Mouse (Mus musculus): Measurements from ENCODE around the gene Dhtkd1. TPM values are rescaled to one million over a fixed set of nuclear protein-coding genes. Genes with fewer than 3 reads are reported as not detected.
A peak's percentile ranks its signal among the peaks of the same experiment; 100 is the strongest.

The Dhtkd1 gene
- polyA plus RNA-seq, 1 experiment: 7.2 TPM

DNA sequence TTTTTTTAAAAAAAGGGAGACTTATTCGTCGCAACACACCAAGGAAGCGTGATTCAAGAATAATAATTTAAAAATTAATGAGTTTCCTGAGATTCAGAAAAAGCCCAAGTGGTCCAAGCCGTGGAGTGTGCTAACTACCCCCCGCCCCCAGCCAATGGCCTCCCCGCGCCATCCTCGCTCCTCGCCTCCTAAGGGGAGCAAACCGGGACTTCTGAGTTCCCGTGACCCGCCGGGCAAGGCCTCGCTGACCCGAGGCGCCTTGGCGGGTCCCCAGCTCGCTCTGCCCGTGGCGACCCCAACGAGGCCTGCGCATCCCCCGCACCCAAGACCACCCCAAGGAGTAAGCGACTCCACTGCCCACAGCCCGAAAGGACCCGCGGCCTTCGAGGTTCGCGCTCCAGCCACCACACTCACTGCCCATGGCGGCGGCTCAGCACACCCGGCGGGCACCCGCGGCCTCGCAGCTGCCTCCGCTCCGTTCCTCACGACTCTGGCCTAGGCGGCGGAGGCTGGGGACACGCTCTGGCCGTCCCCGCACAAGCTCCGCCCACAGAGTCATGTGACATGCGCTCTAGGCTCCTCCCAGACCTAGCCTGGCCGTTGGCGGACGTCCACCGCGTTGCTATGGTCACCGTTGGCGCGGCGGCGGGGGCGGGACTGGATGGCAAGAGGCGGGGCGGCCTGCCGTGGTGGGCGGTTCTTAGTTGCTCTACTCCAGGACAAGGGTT is 47.6 kb downstream of the Dhtkd1 start, which contains the start of gene Sec61a2:
Sec61a2 (minus strand) TSS at position 590 of the 728 bp plus-strand sequence.
- TF ChIP-seq POLR2A (IDR thresholded peaks at IDR 0.05; ENCODE audit: borderline replicate concordance, insufficient read depth, low read length) (peak; percentile 91), CTCF (IDR thresholded peaks at IDR 0.05; ENCODE audit: borderline replicate concordance, insufficient read depth, low read depth, low read length) (no peak)
- under 1% methylated on average over 62 of the region's 62 CpGs for WGBS
- DNase-seq: peak; percentile 98 to 100
- peak within 1 kb of the TSS; percentile 76 for H3K4me3 ChIP-seq (replicated peaks; ENCODE audit: insufficient read depth, low read depth, low read length)
- H3K27ac ChIP-seq (ENCODE audit: insufficient read depth, low read length): peak within 1 kb of the TSS; percentile 27; the same call in 1 of the 2 replicates
- peaks cover 5% of the 10 kb centered on the region; the same call in 1 of the 2 replicates for H3K4me1 ChIP-seq (ENCODE audit: control insufficient read depth, insufficient read depth, low read length)
- no peaks in the 10 kb centered on the region for H3K27me3 ChIP-seq (ENCODE audit: control insufficient read depth, insufficient read depth, low read length)

DNA sequence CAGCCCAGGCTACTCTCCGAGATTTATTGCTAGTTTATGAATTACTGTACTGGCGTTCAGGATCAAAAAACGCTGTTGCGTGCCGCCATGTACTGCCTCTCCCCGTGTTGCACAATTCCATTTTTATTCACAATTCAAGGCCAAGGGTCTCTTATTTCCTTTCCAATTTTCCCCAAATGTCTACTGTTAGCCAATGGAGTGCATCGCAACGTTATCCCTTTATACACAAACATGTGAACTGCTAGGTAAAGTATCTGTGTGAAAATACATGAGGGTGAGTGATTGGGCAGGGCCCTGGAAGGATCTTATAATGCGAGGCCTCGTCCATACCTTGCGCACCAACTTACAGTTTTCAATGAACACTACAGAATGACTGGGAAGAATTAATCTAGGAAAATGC is 48.3 kb downstream of the Dhtkd1 start:
- DNase-seq: peak; percentile 21 to 25
- Histone ChIP-seq H3K27ac (ENCODE audit: insufficient read depth, low read length) (no peak overlapping the region), H3K4me3 (replicated peaks; ENCODE audit: insufficient read depth, low read depth, low read length) (peak overlapping the region; percentile 55), H3K27me3 (ENCODE audit: control insufficient read depth, insufficient read depth, low read length) (no peaks in the 10 kb centered on the region), H3K4me1 (ENCODE audit: control insufficient read depth, insufficient read depth, low read length) (peaks cover 5% of the 10 kb centered on the region; the same call in 1 of the 2 replicates)
- no peak for TF ChIP-seq CTCF (IDR thresholded peaks at IDR 0.05; ENCODE audit: borderline replicate concordance, insufficient read depth, low read depth, low read length)
- 31% methylated on average over 11 of the region's 11 CpGs for WGBS

DNA sequence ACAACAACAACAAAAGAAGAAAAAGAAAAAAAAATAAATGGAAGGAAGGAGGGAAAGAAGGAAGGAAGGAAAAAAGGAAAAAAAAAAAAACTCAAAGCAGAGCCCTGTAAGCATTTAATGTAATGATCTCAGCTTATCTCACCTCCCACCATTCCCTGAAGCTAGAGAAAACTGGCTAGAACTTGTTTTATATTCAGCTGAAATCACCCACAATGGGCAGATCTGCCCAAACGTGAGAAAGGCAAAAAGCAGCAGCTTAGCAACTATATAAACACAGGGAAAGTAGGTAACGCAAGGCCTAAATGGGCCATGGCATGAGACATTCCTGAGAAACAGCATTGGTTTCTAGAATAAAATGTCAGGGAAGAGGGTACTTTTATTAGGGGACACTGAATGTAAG is 53.2 kb downstream of the Dhtkd1 start:
- 67% methylated on average over 2 of the region's 2 CpGs for WGBS

DNA sequence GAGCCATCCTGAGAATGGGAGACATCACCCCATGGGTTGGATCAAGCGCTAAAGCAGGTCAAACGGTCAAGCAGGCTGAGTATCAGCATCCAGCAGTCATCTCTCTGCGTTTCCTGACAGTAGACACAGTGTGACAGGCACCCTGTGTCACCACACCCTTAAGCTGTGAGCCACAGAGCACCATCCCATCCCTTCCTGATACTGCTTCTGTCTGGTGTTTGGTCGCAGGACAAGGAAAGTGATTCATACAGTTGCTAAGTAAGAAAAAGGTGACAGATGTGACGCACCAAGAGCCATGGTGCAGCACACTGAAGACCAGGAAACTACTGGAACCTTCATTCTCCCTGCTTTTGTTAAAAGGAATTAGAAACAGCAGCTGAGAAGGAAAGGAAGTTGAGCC is 53.7 kb downstream of the Dhtkd1 start:
- 85% methylated on average over 5 of the region's 5 CpGs for WGBS
- no peak for DNase-seq
- Histone ChIP-seq H3K4me1 (ENCODE audit: control insufficient read depth, insufficient read depth, low read length) (peaks cover 8% of the 10 kb centered on the region; the same call in 1 of the 2 replicates), H3K27me3 (ENCODE audit: control insufficient read depth, insufficient read depth, low read length) (no peaks in the 10 kb centered on the region), H3K4me3 (replicated peaks; ENCODE audit: insufficient read depth, low read depth, low read length) (no peak overlapping the region), H3K27ac (ENCODE audit: insufficient read depth, low read length) (no peak overlapping the region)
- TF ChIP-seq CTCF (IDR thresholded peaks at IDR 0.05; ENCODE audit: borderline replicate concordance, insufficient read depth, low read depth, low read length) (no peak), POLR2A (IDR thresholded peaks at IDR 0.05; ENCODE audit: borderline replicate concordance, insufficient read depth, low read length) (no peak)

More for the DNA sequence above, 53.2 kb downstream of the Dhtkd1 start:
- H3K4me3 ChIP-seq (replicated peaks; ENCODE audit: insufficient read depth, low read depth, low read length): no peak overlapping the region
- no peak for DNase-seq
- H3K27me3 ChIP-seq (ENCODE audit: control insufficient read depth, insufficient read depth, low read length): no peaks in the 10 kb centered on the region
- peaks cover 8% of the 10 kb centered on the region; the same call in 1 of the 2 replicates for H3K4me1 ChIP-seq (ENCODE audit: control insufficient read depth, insufficient read depth, low read length)
- H3K27ac ChIP-seq (ENCODE audit: insufficient read depth, low read length): no peak overlapping the region
- no peak for TF ChIP-seq CTCF (IDR thresholded peaks at IDR 0.05; ENCODE audit: borderline replicate concordance, insufficient read depth, low read depth, low read length)
- no peak for TF ChIP-seq POLR2A (IDR thresholded peaks at IDR 0.05; ENCODE audit: borderline replicate concordance, insufficient read depth, low read length)

DNA sequence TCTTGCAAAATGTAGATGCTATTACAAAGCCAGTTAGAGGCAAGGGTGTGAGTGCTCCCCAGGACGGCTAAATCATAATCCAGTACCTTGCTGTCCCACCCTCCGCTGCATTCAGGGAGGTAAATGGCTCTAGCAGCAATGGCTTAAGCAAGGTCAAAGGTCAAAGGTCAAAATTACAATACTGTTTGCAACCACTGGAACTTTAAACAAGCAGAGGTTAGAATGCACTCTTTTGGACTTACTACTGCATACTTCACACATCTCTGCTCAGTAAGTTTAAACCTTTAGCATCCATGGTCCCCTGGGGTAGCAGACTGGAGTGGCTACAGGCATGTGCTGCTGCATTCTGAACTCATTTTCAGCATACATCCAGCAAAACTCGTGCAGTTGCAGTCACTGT is 65.1 kb downstream of the Dhtkd1 start:
- H3K4me3 ChIP-seq (replicated peaks; ENCODE audit: insufficient read depth, low read depth, low read length): no peak overlapping the region
- H3K4me1 ChIP-seq (ENCODE audit: control insufficient read depth, insufficient read depth, low read length): no peaks in the 10 kb centered on the region
- TF ChIP-seq CTCF (IDR thresholded peaks at IDR 0.05; ENCODE audit: borderline replicate concordance, insufficient read depth, low read depth, low read length) (no peak), POLR2A (IDR thresholded peaks at IDR 0.05; ENCODE audit: borderline replicate concordance, insufficient read depth, low read length) (no peak)
- no peaks in the 10 kb centered on the region for H3K27me3 ChIP-seq (ENCODE audit: control insufficient read depth, insufficient read depth, low read length)
- 73% methylated on average over 3 of the region's 3 CpGs for WGBS
- no peak overlapping the region for H3K27ac ChIP-seq (ENCODE audit: insufficient read depth, low read length)
- DNase-seq: no peak

DNA sequence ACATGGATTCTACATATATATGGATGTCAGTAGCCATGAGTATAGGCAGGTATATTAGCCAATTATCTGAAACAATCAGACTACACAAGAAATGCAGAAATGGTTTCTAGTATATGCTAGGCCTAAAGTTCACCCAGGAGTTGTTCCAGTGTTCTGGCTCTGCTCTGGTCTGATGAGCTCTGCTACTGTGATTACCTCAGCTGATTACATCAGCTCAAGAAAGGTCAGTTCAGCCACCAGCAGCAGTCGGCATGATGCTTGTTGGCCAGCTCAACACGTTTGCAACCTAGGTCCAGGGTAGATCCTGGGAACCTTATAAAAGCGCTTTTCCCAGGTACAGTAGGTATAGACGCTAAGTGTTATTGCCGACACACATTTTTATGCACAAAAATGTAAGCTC is 72.8 kb downstream of the Dhtkd1 start:
- TF ChIP-seq POLR2A (IDR thresholded peaks at IDR 0.05; ENCODE audit: borderline replicate concordance, insufficient read depth, low read length): no peak
- no peak for TF ChIP-seq CTCF (IDR thresholded peaks at IDR 0.05; ENCODE audit: borderline replicate concordance, insufficient read depth, low read depth, low read length)
- Histone ChIP-seq H3K27me3 (ENCODE audit: control insufficient read depth, insufficient read depth, low read length) (no peaks in the 10 kb centered on the region), H3K27ac (ENCODE audit: insufficient read depth, low read length) (no peak overlapping the region), H3K4me1 (ENCODE audit: control insufficient read depth, insufficient read depth, low read length) (no peaks in the 10 kb centered on the region), H3K4me3 (replicated peaks; ENCODE audit: insufficient read depth, low read depth, low read length) (no peak overlapping the region)
- 88% methylated on average over 5 of the region's 5 CpGs for WGBS
- DNase-seq: no peak

DNA sequence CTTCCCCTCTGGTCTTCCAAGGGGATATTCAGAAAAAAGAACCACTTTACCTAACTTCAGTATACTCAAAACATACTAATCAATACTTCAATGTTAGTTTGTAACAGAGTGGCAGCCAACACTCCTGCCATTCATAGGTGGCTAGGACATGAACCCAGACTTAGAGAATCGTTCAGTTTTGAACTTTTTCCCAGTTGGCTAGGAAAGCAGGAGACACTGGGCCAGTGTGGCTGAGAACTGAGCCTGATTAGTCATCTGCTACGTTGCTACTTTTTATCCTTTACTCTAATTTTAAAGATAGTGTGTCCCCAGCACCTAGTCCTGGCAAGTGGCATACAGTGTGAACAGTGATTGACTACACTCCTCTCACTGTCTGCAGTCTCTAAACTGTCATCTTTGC is 74.9 kb downstream of the Dhtkd1 start:
- no peaks in the 10 kb centered on the region for H3K4me1 ChIP-seq (ENCODE audit: control insufficient read depth, insufficient read depth, low read length)
- TF ChIP-seq CTCF (IDR thresholded peaks at IDR 0.05; ENCODE audit: borderline replicate concordance, insufficient read depth, low read depth, low read length) (no peak), POLR2A (IDR thresholded peaks at IDR 0.05; ENCODE audit: borderline replicate concordance, insufficient read depth, low read length) (no peak)
- H3K4me3 ChIP-seq (replicated peaks; ENCODE audit: insufficient read depth, low read depth, low read length): no peak overlapping the region
- no peak overlapping the region for H3K27ac ChIP-seq (ENCODE audit: insufficient read depth, low read length)
- WGBS: 37% methylated on average over 2 of the region's 2 CpGs
- H3K27me3 ChIP-seq (ENCODE audit: control insufficient read depth, insufficient read depth, low read length): no peaks in the 10 kb centered on the region
- DNase-seq: no peak

DNA sequence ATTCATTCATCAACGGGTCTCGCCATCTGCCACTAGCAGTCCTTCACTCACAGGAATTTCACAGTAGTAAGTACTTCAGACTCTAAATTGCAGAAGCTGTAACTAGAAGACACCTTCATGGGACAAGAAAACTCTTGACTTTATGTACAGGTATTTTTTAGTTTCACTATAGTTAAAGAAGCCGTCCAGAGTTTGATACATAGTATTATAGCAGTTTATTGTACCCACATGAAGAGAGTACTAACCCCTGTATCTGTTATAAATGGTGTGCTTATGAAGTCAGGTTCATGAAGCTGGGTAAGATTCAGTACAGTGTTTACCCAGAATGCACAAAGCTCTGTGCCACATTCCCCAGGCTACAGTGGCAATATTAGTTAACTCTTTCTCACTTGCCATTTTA is 79.8 kb downstream of the Dhtkd1 start, which contains the start of gene Gm13199:
Gm13199 (minus strand) TSS at position 101 of the 400 bp plus-strand sequence.
- no peak for DNase-seq
- no peak for TF ChIP-seq CTCF (IDR thresholded peaks at IDR 0.05; ENCODE audit: borderline replicate concordance, insufficient read depth, low read depth, low read length)
- TF ChIP-seq POLR2A (IDR thresholded peaks at IDR 0.05; ENCODE audit: borderline replicate concordance, insufficient read depth, low read length): no peak
- 93% methylated on average over 3 of the region's 3 CpGs for WGBS
- Histone ChIP-seq H3K27me3 (ENCODE audit: control insufficient read depth, insufficient read depth, low read length) (no peaks in the 10 kb centered on the region), H3K4me1 (ENCODE audit: control insufficient read depth, insufficient read depth, low read length) (no peaks in the 10 kb centered on the region), H3K4me3 (replicated peaks; ENCODE audit: insufficient read depth, low read depth, low read length) (no peak within 1 kb of the TSS), H3K27ac (ENCODE audit: insufficient read depth, low read length) (no peak within 1 kb of the TSS)

Data from cerebellum, adult 2 months (tissue).